Mouse (Mus musculus) kidney, adult 9 months (tissue): ENCODE measurements at regions not wholly inside any gene's neighbourhood (a gene's known extent, or its start where the extent isn't known, plus 50 kb on each side); places are given as distances from the start of the nearest gene placed in this dataset.

ENCODE experiments used
- DNase-seq: peaks from one replicate; pipeline ENCODE4 v3.0.0; 2022

GRCm38 (mm10) chr9:103813791-103814190 lies 52.2 kb upstream of the Tmem108 start:
- no peak for DNase-seq

DNA sequence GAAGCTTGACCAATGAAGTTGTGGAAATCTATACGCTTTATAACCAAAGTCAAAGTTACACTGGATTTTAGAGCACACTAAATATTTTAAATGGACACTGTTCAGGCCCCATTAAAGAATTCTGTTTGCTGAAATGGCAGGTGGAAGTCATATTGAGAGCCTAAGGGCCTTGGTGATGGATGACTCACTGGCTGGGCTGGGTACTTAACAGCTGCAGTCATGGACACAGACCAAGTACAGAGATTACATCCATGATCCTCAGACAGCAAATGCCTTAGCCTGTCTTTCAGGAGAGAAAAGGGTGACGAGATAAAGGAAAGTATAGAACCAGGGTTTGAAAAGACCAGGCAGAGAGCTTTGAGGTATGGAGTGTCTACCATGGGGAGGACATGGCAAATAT lies 57.4 kb upstream of the Tmem108 start:
- DNase-seq = no peak

- DNase-seq = no peak
Measured at GRCm38 (mm10) chr9:103821632-103822031, 60.0 kb upstream of the Tmem108 start.

- no peak for DNase-seq
Measured at GRCm38 (mm10) chr9:103823491-103823890, 61.9 kb upstream of the Tmem108 start.

DNA sequence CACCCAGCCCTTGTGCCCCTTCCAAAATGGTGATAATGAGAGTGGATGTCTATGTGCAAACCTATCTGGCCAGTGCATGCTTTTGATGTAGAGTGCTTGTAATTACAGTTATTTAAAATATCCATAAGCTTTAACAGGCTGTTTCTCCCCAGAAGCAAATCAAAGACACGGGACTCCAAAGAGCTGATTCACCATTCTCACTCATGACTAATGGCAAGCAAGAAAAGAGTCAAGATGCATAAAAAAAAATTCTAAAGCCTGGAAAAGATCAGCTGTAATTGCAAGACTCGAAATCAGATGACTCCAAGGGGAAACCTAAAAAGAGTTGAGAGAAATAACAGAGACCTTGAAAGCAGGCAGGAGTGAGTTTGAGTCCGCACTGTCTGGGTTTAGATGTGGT lies 79.6 kb upstream of the Tmem108 start:
- no peak for DNase-seq

DNA sequence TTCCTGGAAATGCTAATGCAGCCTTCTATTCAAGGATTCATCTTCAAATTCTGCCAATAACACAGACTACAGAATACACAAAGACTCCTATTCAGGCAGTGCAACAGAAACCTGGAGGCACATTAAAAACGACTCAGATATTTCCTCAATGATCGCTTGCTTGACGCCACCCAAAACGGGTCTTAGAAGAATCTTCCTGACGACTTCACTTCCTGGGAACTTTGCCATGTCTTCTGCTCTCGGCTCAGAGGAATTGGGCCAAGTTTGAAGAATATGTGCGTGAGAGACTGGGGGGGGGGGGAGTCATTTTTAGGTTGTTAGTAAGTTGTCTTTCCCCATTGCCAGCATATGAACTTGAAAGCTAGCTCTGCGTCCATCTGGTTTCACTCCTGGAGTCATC lies 82.2 kb upstream of the Tmem108 start:
- DNase-seq = no peak

DNA sequence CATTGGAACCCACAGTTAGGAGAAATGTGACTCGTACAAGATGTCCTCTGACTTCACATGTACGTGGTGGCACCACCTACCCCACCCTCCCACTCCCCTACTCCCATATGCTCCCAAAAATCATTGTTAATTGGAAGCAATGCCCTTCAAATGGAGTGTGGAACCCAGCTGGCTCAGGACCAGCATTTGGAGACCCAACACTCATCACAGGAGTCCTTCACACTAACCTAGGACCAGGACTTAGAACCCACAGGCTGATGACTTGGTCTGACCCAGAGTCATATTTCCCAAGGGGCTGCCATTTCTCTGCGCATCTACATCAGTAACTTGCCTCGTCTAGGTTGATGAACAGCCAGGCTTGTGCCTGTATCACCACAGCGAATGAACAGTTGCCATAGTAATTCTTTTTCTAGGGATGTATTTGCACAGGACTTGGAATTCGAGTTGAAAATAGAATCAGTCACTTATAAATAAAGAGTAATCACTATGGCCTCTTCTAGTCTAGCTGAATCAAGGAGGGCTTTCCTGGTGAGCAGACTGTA lies 84.3 kb upstream of the Tmem108 start:
- DNase-seq = no peak

DNA sequence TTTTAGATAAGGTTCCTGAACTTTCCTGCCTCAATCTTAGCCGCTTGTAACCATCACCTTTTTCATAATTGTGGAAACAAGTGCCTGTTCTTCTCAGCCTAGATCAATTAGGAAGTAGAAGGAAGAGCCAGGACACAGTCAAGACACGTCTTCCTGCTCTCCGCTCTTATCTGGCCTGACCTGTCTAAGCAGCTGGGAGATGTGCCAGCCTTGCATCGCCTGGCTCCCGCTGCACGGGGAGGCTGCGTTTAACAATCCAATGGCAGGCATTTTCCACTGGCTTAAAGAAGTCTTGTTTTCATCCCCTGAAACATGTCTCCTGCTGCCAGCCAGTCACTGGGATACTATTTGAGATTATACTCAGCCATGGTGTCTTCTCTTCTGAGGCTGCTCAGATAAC lies 86.3 kb upstream of the Tmem108 start:
- DNase-seq = no peak

GRCm38 (mm10) chr9:103849079-103849478 lies 87.4 kb upstream of the Tmem108 start:
- DNase-seq = no peak

GRCm38 (mm10) chr9:103852691-103853090 lies 91.1 kb upstream of the Tmem108 start:
- DNase-seq = no peak

- no peak for DNase-seq
Measured at GRCm38 (mm10) chr9:103860658-103861377, 99.2 kb upstream of the Tmem108 start.

DNA sequence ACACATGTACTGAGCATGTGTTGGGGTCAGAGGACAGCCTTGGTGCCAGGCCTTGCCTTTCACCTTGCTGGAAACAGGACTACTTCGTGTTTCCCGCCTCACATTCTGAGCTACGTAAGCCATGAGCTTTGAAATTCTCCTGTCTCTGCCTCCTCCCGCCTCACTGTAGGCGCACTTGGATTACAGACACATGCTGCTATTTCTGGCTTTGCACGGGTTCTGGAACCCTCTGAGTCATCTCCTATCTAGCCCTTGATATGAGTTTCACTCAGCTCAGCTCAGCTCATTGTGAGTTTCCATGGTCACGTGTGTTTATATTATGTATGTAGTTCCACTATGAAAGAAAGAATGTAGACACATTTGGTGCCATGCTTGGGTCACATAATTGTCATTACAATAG lies 100.9 kb upstream of the Tmem108 start:
- DNase-seq = no peak

DNA sequence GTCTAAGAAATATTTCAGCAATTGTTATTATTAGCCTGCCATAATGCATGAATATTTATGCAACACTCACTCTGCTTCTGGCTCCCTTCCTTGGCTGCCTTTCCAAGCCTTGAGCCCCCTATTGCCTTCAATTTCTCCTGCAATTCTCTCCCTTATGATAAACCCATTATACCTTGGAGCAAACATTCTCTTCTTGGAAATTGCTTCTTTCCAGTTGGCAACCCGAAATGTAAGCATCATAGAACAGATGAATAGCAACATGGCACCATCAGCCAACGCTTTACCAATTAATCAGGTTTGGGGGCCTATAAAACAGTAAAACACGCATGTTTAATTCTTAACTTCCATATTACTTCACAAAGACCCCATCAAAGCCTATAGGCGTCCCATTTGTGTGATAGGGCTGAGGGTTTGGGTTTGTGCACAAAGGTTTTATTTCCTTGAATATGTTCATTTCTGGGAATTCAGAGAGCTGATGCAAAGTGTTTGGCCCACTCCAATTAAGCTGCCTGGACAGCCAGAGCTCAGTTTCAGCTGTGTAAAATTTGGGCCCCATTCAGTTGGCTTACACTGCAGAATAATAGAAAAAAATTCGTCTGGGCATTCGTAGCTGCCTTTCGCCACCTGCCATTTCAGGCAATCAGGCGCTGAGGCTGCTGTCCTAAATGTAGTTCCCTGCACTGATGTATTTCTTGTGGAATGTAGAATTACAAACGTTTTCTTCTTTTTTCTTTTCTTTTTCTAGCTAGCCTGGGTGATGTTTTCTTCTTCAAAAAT lies 106.0 kb upstream of the Tmem108 start:
- no peak for DNase-seq

DNA sequence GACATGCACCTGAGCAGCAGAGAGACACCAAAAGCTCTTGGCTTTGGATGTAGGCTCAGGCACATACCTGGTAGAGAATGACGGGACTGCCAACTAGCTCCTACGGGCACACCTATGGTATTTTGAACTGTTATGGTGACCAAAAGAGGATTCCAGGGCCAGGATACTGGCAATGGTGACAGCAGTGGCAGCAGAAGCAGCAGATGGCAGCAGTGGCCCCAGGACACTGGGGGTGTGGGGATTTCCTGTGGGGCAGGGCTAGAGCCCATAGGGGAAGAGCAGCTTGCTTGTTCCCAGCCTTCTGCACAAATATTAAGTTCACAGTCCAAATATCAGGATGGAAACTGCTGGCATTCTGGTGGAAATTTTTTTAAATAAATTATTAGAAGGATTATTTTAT lies 107.6 kb upstream of the Tmem108 start:
- DNase-seq = no peak

DNA sequence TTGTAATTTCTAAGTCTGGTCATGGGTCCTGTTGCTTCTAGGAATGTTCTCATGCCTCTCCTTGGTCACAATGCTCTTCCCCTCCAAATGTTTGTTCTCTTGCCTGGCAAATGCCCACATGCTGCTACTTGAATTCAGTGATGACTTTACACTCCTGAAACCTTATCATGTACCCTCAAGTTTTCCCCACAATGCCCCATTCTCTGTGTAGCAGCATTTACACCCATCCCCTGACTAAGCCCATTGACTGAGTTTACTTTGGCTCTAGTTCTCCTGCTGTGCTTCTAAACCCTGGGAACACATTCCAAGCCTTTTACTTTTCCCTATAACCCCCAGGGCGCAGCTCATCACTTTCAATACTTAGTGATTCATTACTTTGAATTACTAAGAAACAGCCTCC lies 110.5 kb upstream of the Tmem108 start:
- no peak for DNase-seq

GRCm38 (mm10) chr9:103873876-103874275 lies 112.2 kb upstream of the Tmem108 start:
- DNase-seq = no peak

GRCm38 (mm10) chr9:103877851-103878250 lies 116.2 kb upstream of the Tmem108 start:
- no peak for DNase-seq

DNA sequence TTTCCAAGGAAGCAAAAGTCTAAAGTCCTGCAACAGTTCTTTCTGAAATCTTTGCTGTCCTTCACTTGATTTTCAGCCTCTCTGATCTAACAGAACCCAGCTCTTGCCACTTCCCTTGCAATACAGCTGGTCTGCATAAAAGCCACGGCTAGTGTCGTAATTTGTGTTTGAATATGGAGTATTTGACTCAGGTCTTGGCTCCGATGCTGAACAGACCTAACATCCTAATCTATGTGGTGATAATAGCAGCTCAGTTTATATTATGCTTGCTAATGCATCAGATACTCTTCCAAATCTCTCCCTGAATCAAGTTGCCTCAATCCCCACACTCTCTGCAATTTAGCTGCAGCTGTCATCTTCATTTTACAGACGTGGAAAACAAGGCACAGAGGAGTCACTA lies 109.5 kb upstream of the Nphp3 start:
- DNase-seq = no peak

DNA sequence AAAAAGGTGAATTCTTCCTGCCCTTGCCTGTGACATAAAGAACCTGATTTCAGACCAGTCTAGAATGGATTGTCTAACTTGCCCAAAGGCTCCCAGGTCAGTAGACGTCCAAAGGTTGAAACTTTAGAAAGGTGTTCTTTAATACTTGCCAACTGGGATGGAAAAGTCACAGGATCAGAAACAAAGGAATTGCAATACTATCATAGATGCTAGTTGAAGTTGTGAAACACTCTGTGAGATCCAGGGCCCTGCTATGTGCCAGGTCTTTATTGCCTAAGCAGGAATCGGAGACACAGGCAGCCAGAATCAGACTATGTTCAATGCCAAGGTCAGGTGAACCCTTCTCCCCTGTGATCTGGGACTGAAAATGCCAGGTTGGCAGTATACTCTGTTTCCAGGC lies 108.0 kb upstream of the Nphp3 start:
- DNase-seq = no peak

- DNase-seq = no peak
Measured at GRCm38 (mm10) chr9:103899311-103899710, 103.0 kb upstream of the Nphp3 start.

GRCm38 (mm10) chr9:103911347-103911746 lies 91.0 kb upstream of the Nphp3 start:
- DNase-seq = no peak

GRCm38 (mm10) chr9:103915126-103915525 lies 87.2 kb upstream of the Nphp3 start:
- DNase-seq = no peak

- no peak for DNase-seq
Measured at GRCm38 (mm10) chr9:103917771-103918170, 84.6 kb upstream of the Nphp3 start.

DNA sequence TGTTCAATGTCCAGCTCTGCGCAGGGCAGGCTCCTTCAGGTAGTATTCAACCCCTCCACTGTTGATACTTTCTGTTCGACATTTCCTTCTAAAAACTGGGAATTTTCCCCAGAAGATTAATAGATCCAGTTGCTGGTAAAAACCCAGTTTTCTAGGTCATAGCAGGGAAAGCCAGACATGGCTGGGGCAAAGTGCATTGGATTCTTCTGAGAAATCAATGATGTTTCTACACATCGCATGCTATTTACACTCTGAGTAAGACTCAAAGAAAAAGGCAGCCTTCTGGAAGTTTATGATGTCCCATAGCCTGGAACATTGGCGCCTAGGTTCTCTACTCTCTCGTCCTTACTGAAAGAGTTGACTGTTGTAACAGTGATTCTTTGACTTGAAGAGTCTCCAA lies 80.0 kb upstream of the Nphp3 start:
- no peak for DNase-seq
